ENCODE assay signal across 10 mouse cellular contexts in the genomic region with DNA sequence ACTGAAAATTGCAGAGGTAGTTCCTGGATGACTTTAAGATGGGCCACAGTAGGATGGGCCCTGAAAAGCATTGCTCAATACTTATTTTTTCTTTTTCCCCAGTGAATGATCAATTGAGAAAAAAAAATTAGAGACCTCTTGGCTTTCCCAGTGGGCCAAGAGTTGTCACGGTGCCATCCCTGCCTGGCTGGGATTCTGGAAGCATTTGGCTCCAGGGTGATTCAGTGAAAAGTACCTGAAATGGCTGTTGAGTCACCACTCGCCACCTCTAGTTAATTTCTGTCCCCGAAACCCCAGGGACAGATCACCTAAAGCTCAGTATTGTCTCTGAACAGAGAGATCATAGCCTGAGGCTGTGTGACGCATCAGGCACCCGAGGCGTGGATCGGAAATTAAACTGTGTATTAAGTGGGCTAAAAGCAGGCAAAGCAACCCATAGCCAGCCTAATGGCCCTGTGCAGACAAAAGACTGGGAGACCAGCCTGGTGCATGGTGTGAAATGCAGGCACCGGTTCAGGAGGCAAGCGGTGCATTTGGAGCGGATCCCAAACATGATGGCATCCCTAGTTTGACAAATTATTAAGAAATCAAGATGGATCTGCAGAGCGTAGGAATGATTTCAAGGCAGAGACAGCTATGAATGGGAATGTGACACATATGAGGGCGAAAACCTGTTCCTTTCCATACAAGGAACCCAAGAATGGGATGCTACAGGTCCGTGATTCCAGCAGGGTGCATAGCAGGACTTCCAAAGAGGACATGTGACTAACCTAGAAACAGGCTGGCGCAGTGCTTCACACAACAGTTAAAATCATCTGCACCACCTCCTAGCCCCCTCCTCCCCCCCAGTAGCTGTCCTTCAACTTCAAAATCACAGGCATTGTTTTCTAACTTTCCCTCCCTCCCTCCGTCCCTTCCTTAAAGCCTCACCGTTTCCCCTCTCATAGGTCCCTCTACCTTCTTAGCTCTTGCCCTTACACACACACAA.
DNase-seq lines count a peak whose midpoint lies in the region; ATAC-seq and TF ChIP-seq lines count a peak whose summit lies in the region.
"Had no signal": no experiment of that assay in that cellular context is flagged by ENCODE, and none has a peak within 500 bp of the region (broad histone marks: within the 10 kb centered on the region; RNA-seq: fewer than 3 reads in every experiment).

No protein-coding gene starts in this region.

- ATAC-seq in hindbrain, embryonic 15.5 days (ENCODE audit: low FRiP score, low read depth): peak; percentile 68; the same call in 1 of the 2 replicates

- 67% methylated on average over 16 of the region's 16 CpGs for WGBS in hindbrain, embryonic 15.5 days
- 83% methylated on average over 16 of the region's 16 CpGs for WGBS in hindbrain, embryonic 10.5 days
- 15% methylated on average over 16 of the region's 16 CpGs for WGBS in cerebellum, adult 2 months

- H3K27me3 ChIP-seq in hindbrain, embryonic 15.5 days: no peaks in the 10 kb centered on the region
- no peaks in the 10 kb centered on the region for H3K27me3 ChIP-seq in hindbrain, embryonic 10.5 days (ENCODE audit: insufficient read depth, poor library complexity, severe bottlenecking)
- no peaks in the 10 kb centered on the region for H3K27me3 ChIP-seq in cerebellum, adult 2 months (ENCODE audit: control insufficient read depth, insufficient read depth, low read length)

- no peak for TF ChIP-seq POLR2A in brain, embryonic 14.5 days (IDR thresholded peaks at IDR 0.05; ENCODE audit: borderline replicate concordance, extremely low read depth, insufficient read depth, insufficient read length, poor library complexity, severe bottlenecking)
- no peak for TF ChIP-seq POLR2A in cerebellum, adult 2 months (IDR thresholded peaks at IDR 0.05; ENCODE audit: borderline replicate concordance, insufficient read depth, low read length)

- H3K9ac ChIP-seq in hindbrain, embryonic 15.5 days: no peak overlapping the region

- H3K4me2 ChIP-seq in hindbrain, embryonic 15.5 days: no peak overlapping the region

- H3K4me1 ChIP-seq in hindbrain, embryonic 15.5 days (replicated peaks): no peaks in the 10 kb centered on the region
- H3K4me1 ChIP-seq in hindbrain, embryonic 10.5 days (replicated peaks): no peaks in the 10 kb centered on the region; the same call in 1 of the 2 replicates
- H3K4me1 ChIP-seq in cerebellum, adult 2 months (ENCODE audit: control insufficient read depth, insufficient read depth, low read length): peaks cover 22% of the 10 kb centered on the region

- no peaks in the 10 kb centered on the region for H3K36me3 ChIP-seq in hindbrain, embryonic 15.5 days
- no peaks in the 10 kb centered on the region for H3K36me3 ChIP-seq in hindbrain, embryonic 10.5 days

- no peak for TF ChIP-seq CTCF in brain, embryonic 14.5 days (IDR thresholded peaks at IDR 0.05; ENCODE audit: borderline replicate concordance, extremely low read depth, insufficient read depth, insufficient read length)
- no peak for TF ChIP-seq CTCF in cerebellum, adult 2 months (IDR thresholded peaks at IDR 0.05; ENCODE audit: borderline replicate concordance, insufficient read depth, low read depth, low read length)

- DNase-seq in hindbrain, embryonic 10.5 days (ENCODE audit: low spot score): no peak
- DNase-seq in brain, embryonic 14.5 days (ENCODE audit: low read depth): peak; percentile 70
- peak; percentile 86 to 88 for DNase-seq in cerebellum, adult 2 months
- peak; percentile 27 to 40 for DNase-seq in layer of hippocampus, adult 8-10 months (ENCODE audit: low spot score in 2 of 2)
- no peak for DNase-seq in heart, adult 9 months (ENCODE audit: low spot score in 2 of 2)
- no peak for DNase-seq in heart, adult 11 months
- DNase-seq: kidney, adult 2 months; liver; lung, postnatal 10 days had no signal

- no peak overlapping the region for H3K4me3 ChIP-seq in hindbrain, embryonic 15.5 days
- H3K4me3 ChIP-seq in hindbrain, embryonic 10.5 days: no peak overlapping the region
- no peak overlapping the region for H3K4me3 ChIP-seq in cerebellum, adult 2 months (replicated peaks; ENCODE audit: insufficient read depth, low read depth, low read length)

- no peaks in the 10 kb centered on the region for H3K9me3 ChIP-seq in hindbrain, embryonic 15.5 days
- no peaks in the 10 kb centered on the region for H3K9me3 ChIP-seq in hindbrain, embryonic 10.5 days

- H3K27ac ChIP-seq in hindbrain, embryonic 15.5 days (replicated peaks): no peak overlapping the region
- H3K27ac ChIP-seq in hindbrain, embryonic 10.5 days: no peak overlapping the region
- H3K27ac ChIP-seq in cerebellum, adult 2 months (ENCODE audit: insufficient read depth, low read length): no peak overlapping the region

Comparison
In these comparisons a context has a peak if more than half of its experiments do, and no peak if none do; other contexts are left out.
1. DNase-seq: peak in brain, embryonic 14.5 days (single experiment), cerebellum, adult 2 months (2 of 2) and layer of hippocampus, adult 8-10 months (2 of 2); none in hindbrain, embryonic 10.5 days (single experiment), heart, adult 9 months (0 of 2) and heart, adult 11 months (single experiment).